Mouse (Mus musculus) kidney, embryonic 14.5 days (tissue): ENCODE data around the gene Lats2. TPM values are rescaled to one million over a fixed set of nuclear protein-coding genes. Genes with fewer than 3 reads are reported as not detected.
A peak's percentile ranks its signal among the peaks of the same experiment; 100 is the strongest.
"Not testable (repeated sequence)": the region's sequence is repeated elsewhere in the genome, so short reads cannot be mapped to it uniquely, and the experiment has no call there.

Experiments
- ATAC-seq: fragments of 200-750 bp; cut with Nextera tagmentation; 2 replicates; pipeline ENCODE4 v1.8.0; 2017; ENCODE audit warnings: moderate number of reproducible peaks, mild to moderate bottlenecking, moderate TSS enrichment, moderate library complexity; ENCODE audit not compliant: low FRiP score, low TSS enrichment
- H3K27ac ChIP-seq: fragments of 300-500 bp; sonication (generic); 2 replicates; pipeline ENCODE4 v1.5.1; 2014; ENCODE audit warnings: low read depth, mild to moderate bottlenecking, low read length, moderate library complexity, mixed read lengths
- H3K27me3 ChIP-seq: fragments of 300-500 bp; sonication (generic); 2 replicates; pipeline ENCODE4 v1.6.1; 2014; ENCODE audit warnings: mild to moderate bottlenecking, low read length; ENCODE audit not compliant: control insufficient read depth, insufficient read depth
- H3K36me3 ChIP-seq: fragments of 300-500 bp; sonication (generic); 2 replicates; pipeline ENCODE4 v1.6.1; 2014; ENCODE audit warnings: low read length, mixed read lengths; ENCODE audit not compliant: control insufficient read depth, insufficient read depth
- H3K4me1 ChIP-seq: fragments of 300-500 bp; sonication (generic); 2 replicates; pipeline ENCODE4 v1.6.1; 2014; ENCODE audit warnings: low read length, mixed read lengths; ENCODE audit not compliant: control insufficient read depth, insufficient read depth
- H3K4me2 ChIP-seq: fragments of 300-500 bp; sonication (generic); replicated peaks from 2 replicates; pipeline ENCODE4 v1.6.1; 2014; ENCODE audit warnings: low read depth, mild to moderate bottlenecking, low read length
- H3K4me3 ChIP-seq: fragments of 300-500 bp; sonication (generic); 2 replicates; pipeline ENCODE4 v1.5.1; 2014; ENCODE audit warnings: mild to moderate bottlenecking, low read length
- H3K9ac ChIP-seq: fragments of 300-500 bp; sonication (generic); 2 replicates; pipeline ENCODE4 v1.6.1; 2014; ENCODE audit warnings: low read depth, mild to moderate bottlenecking, low read length, moderate library complexity
- H3K9me3 ChIP-seq: fragments of 300-500 bp; sonication (generic); 2 replicates; pipeline ENCODE4 v1.6.1; 2016; ENCODE audit warnings: low read length; ENCODE audit not compliant: control insufficient read depth
- WGBS: fragments of 180-500 bp; shearing (Covaris S2); extraction: QIAGEN DNeasy Blood & Tissue Kit; methylation state at CpG from one replicate; pipeline ENCODE4 v1.1.7; 2014; 5-methylcytosine and 5-hydroxymethylcytosine counted together
- polyA plus RNA-seq: library from polyadenylated mRNA; unstranded; fragments of >200 nt; fragmentation: Nextera tagmentation; extraction: Ambion mirVana; gene quantifications from 2 replicates; pipeline ENCODE4 v1.2.1, GENCODE M21; 2014

Gene Lats2
- polyA plus RNA-seq, 1 experiment from 2014 or later: 21.5 TPM

GRCm38 (mm10) chr14:57679523-57679922, 78.7 kb downstream of the Lats2 start:
- H3K4me3 ChIP-seq: no peak overlapping the region
- no peak overlapping the region for H3K4me2 ChIP-seq
- no peaks in the 10 kb centered on the region for H3K36me3 ChIP-seq
- no peak for ATAC-seq
- no peak overlapping the region for H3K9ac ChIP-seq
- no peak overlapping the region for H3K27ac ChIP-seq
- H3K27me3 ChIP-seq: no peaks in the 10 kb centered on the region
- H3K9me3 ChIP-seq: no peaks in the 10 kb centered on the region
- WGBS: 19% methylated on average over 1 of the region's 1 CpGs
- H3K4me1 ChIP-seq: no peaks in the 10 kb centered on the region

- WGBS: 35% methylated on average over 2 of the region's 2 CpGs
These were observed 82.7 kb downstream of the Lats2 start for GRCm38 (mm10) chr14:57675481-57675880.

GRCm38 (mm10) chr14:57665628-57665950, 92.6 kb downstream of the Lats2 start:
- H3K27ac ChIP-seq: peak overlapping the region; percentile 93; the same call in 1 of the 2 replicates
- H3K27me3 ChIP-seq: no peaks in the 10 kb centered on the region
- peak overlapping the region; percentile 96 for H3K9ac ChIP-seq
- peak overlapping the region; percentile 95 for H3K4me3 ChIP-seq
- no peaks in the 10 kb centered on the region for H3K36me3 ChIP-seq
- peak overlapping the region; percentile 81 for H3K4me2 ChIP-seq
- peaks cover 16% of the 10 kb centered on the region for H3K4me1 ChIP-seq
- ATAC-seq: no peak
- WGBS: 12% methylated on average over 10 of the region's 10 CpGs
- H3K9me3 ChIP-seq: no peaks in the 10 kb centered on the region

More at GRCm38 (mm10) chr14:57675481-57675880, 82.7 kb downstream of the Lats2 start:
- no peak overlapping the region for H3K4me2 ChIP-seq
- H3K9ac ChIP-seq: no peak overlapping the region
- H3K27me3 ChIP-seq: no peaks in the 10 kb centered on the region
- no peak overlapping the region for H3K4me3 ChIP-seq
- H3K4me1 ChIP-seq: no peaks in the 10 kb centered on the region
- no peaks in the 10 kb centered on the region for H3K9me3 ChIP-seq
- no peak overlapping the region for H3K27ac ChIP-seq
- no peaks in the 10 kb centered on the region for H3K36me3 ChIP-seq
- no peak for ATAC-seq

- peak; percentile 96 for ATAC-seq
- Histone ChIP-seq H3K4me3 (peak within 1 kb of the TSS; percentile 95), H3K9ac (peak within 1 kb of the TSS; percentile 96), H3K36me3 (no peaks in the 10 kb centered on the region), H3K27me3 (no peaks in the 10 kb centered on the region), H3K4me1 (peaks cover 16% of the 10 kb centered on the region), H3K27ac (peak within 1 kb of the TSS; percentile 93), H3K9me3 (no peaks in the 10 kb centered on the region), H3K4me2 (peak within 1 kb of the TSS; percentile 81)
- WGBS: under 1% methylated on average over 78 of the region's 80 CpGs
These were observed 93.2 kb downstream of the Lats2 start, which contains the start of gene Xpo4 for GRCm38 (mm10) chr14:57664822-57665627. Xpo4 (minus strand) TSS chr14:57665430.

GRCm38 (mm10) chr14:57664311-57664821, 93.8 kb downstream of the Lats2 start:
- Histone ChIP-seq H3K27ac (peak overlapping the region; percentile 93), H3K4me1 (peaks cover 16% of the 10 kb centered on the region), H3K9ac (peak overlapping the region; percentile 96), H3K27me3 (no peaks in the 10 kb centered on the region), H3K4me2 (peak overlapping the region; percentile 81), H3K9me3 (no peaks in the 10 kb centered on the region), H3K4me3 (peak overlapping the region; percentile 95), H3K36me3 (no peaks in the 10 kb centered on the region)
- peak; percentile 70 for ATAC-seq
- under 1% methylated on average over 19 of the region's 19 CpGs for WGBS

- H3K4me3 ChIP-seq: peak overlapping the region; percentile 95
- H3K4me2 ChIP-seq: peak overlapping the region; percentile 81
- no peak for ATAC-seq
- H3K27me3 ChIP-seq: no peaks in the 10 kb centered on the region
- H3K4me1 ChIP-seq: peaks cover 16% of the 10 kb centered on the region
- H3K27ac ChIP-seq: no peak overlapping the region
- no peaks in the 10 kb centered on the region for H3K9me3 ChIP-seq
- no peaks in the 10 kb centered on the region for H3K36me3 ChIP-seq
- H3K9ac ChIP-seq: peak overlapping the region; percentile 96
- WGBS: 17% methylated on average over 1 of the region's 1 CpGs
These were observed 94.6 kb downstream of the Lats2 start for GRCm38 (mm10) chr14:57663630-57664029.

- 95% methylated on average over 4 of the region's 4 CpGs for WGBS
- no peaks in the 10 kb centered on the region for H3K27me3 ChIP-seq
These were observed 99.9 kb downstream of the Lats2 start for GRCm38 (mm10) chr14:57658301-57658700.

GRCm38 (mm10) chr14:57657500-57657899, 100.7 kb downstream of the Lats2 start:
- H3K4me3 ChIP-seq: no peak overlapping the region
- no peaks in the 10 kb centered on the region; the same call in 1 of the 2 replicates for H3K36me3 ChIP-seq
- H3K4me2 ChIP-seq: no peak overlapping the region
- WGBS: 100% methylated on average over 2 of the region's 2 CpGs
- no peaks in the 10 kb centered on the region for H3K27me3 ChIP-seq
- H3K9ac ChIP-seq: no peak overlapping the region
- ATAC-seq: no peak
- H3K9me3 ChIP-seq: no peaks in the 10 kb centered on the region
- no peaks in the 10 kb centered on the region for H3K4me1 ChIP-seq
- no peak overlapping the region for H3K27ac ChIP-seq

More at GRCm38 (mm10) chr14:57658301-57658700, 99.9 kb downstream of the Lats2 start:
- Histone ChIP-seq H3K4me3 (no peak overlapping the region), H3K4me2 (no peak overlapping the region), H3K4me1 (peaks cover 4% of the 10 kb centered on the region), H3K9ac (no peak overlapping the region), H3K36me3 (no peaks in the 10 kb centered on the region; the same call in 1 of the 2 replicates), H3K27ac (no peak overlapping the region), H3K9me3 (no peaks in the 10 kb centered on the region)
- ATAC-seq: no peak

- ATAC-seq, H3K27ac ChIP-seq, H3K4me3 ChIP-seq, H3K27me3 ChIP-seq, H3K9me3 ChIP-seq, H3K9ac ChIP-seq, H3K4me1 ChIP-seq, H3K36me3 ChIP-seq, H3K4me2 ChIP-seq: not testable (repeated sequence)
- 93% methylated on average over 3 of the region's 3 CpGs for WGBS
These were observed 101.7 kb downstream of the Lats2 start for GRCm38 (mm10) chr14:57656519-57656918.
